Mouse (Mus musculus): ENCODE data around the gene Gpr180.

The Gpr180 gene

GRCm38 (mm10) chr14:118161751-118162150 lies 24.8 kb downstream of the Gpr180 start:
- TF ChIP-seq NANOG (IDR thresholded peaks at IDR 0.05; ENCODE audit: borderline replicate concordance, low read length) (no peak), POU5F1 (IDR thresholded peaks at IDR 0.05; ENCODE audit: borderline replicate concordance, low read length) (no peak), CTCF (conservative IDR thresholded peaks at IDR 0.05; ENCODE audit: low read length) (no peak)

DNA sequence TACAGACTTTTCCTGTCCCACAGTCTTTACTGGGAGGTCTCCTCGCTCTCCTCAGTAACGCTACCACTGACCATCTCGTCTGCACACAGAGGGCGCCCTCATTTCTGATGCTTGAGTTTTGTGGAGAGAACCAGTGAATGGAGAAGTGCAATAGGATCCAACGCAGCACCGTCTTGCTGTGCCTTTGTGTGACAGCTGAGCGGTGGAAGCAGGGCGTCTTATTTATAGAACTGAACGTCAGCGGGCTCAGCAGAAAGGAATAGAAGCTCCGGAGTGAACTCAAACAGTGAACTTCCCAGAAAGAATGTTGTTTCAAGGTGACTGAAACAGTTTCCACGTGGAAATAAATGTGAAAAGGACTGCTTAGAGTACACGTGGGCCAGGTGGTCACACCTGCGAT lies 25.7 kb downstream of the Gpr180 start:
- TF ChIP-seq CTCF (conservative IDR thresholded peaks at IDR 0.05; ENCODE audit: low read length) (no peak), POU5F1 (IDR thresholded peaks at IDR 0.05; ENCODE audit: borderline replicate concordance, low read length) (no peak), NANOG (IDR thresholded peaks at IDR 0.05; ENCODE audit: borderline replicate concordance, low read length) (no peak)
- Histone ChIP-seq H3K4me1 (replicated peaks; ENCODE audit: low read depth, low read length) (0 out of 2 replicates have a peak, but pooled peaks cover 9% of the 10 kb centered on the region), H3K4me3 (replicated peaks; ENCODE audit: low read length) (no peak overlapping the region), H3K27me3 (ENCODE audit: insufficient read depth, low read length) (no peaks in the 10 kb centered on the region), H3K36me3 (ENCODE audit: insufficient read depth, low read length) (peaks cover 44% of the 10 kb centered on the region), H3K9me3 (ENCODE audit: low read length) (no peaks in the 10 kb centered on the region)

More at GRCm38 (mm10) chr14:118161751-118162150, 24.8 kb downstream of the Gpr180 start:
- H3K4me1 ChIP-seq (replicated peaks; ENCODE audit: low read depth, low read length), result 0 out of 2 replicates have a peak, but pooled peaks cover 9% of the 10 kb centered on the region
- peaks cover 2% of the 10 kb centered on the region for H3K9me3 ChIP-seq (ENCODE audit: low read length)
- no peaks in the 10 kb centered on the region for H3K27me3 ChIP-seq (ENCODE audit: insufficient read depth, low read length)
- H3K36me3 ChIP-seq (ENCODE audit: insufficient read depth, low read length), result peaks cover 46% of the 10 kb centered on the region
- H3K4me3 ChIP-seq (replicated peaks; ENCODE audit: low read length), result no peak overlapping the region

GRCm38 (mm10) chr14:118168776-118169175 lies 31.8 kb downstream of the Gpr180 start:
- Histone ChIP-seq H3K4me1 (replicated peaks; ENCODE audit: low read depth, low read length) (peaks cover 6% of the 10 kb centered on the region), H3K4me3 (replicated peaks; ENCODE audit: low read length) (no peak overlapping the region), H3K27me3 (ENCODE audit: insufficient read depth, low read length) (no peaks in the 10 kb centered on the region), H3K36me3 (ENCODE audit: insufficient read depth, low read length) (no peaks in the 10 kb centered on the region), H3K9me3 (ENCODE audit: low read length) (no peaks in the 10 kb centered on the region)
- TF ChIP-seq POU5F1 (IDR thresholded peaks at IDR 0.05; ENCODE audit: borderline replicate concordance, low read length) (no peak), CTCF (conservative IDR thresholded peaks at IDR 0.05; ENCODE audit: low read length) (peak; percentile 20; the same call in 1 of the 2 replicates), NANOG (IDR thresholded peaks at IDR 0.05; ENCODE audit: borderline replicate concordance, low read length) (no peak)

- Histone ChIP-seq H3K9me3 (ENCODE audit: low read length) (peaks cover 6% of the 10 kb centered on the region), H3K36me3 (ENCODE audit: insufficient read depth, low read length) (no peaks in the 10 kb centered on the region)
- TF ChIP-seq NANOG (IDR thresholded peaks at IDR 0.05; ENCODE audit: borderline replicate concordance, low read length) (no peak), CTCF (conservative IDR thresholded peaks at IDR 0.05; ENCODE audit: low read length) (no peak), POU5F1 (IDR thresholded peaks at IDR 0.05; ENCODE audit: borderline replicate concordance, low read length) (no peak)
Observed at GRCm38 (mm10) chr14:118173590-118174203, 36.7 kb downstream of the Gpr180 start.

GRCm38 (mm10) chr14:118175071-118175693 lies 38.2 kb downstream of the Gpr180 start:
- TF ChIP-seq NANOG (IDR thresholded peaks at IDR 0.05; ENCODE audit: borderline replicate concordance, low read length) (no peak), CTCF (conservative IDR thresholded peaks at IDR 0.05; ENCODE audit: low read length) (no peak), POU5F1 (IDR thresholded peaks at IDR 0.05; ENCODE audit: borderline replicate concordance, low read length) (no peak)
- H3K4me1 ChIP-seq (replicated peaks; ENCODE audit: low read depth, low read length), result peaks cover 21% of the 10 kb centered on the region

More at GRCm38 (mm10) chr14:118173590-118174203, 36.7 kb downstream of the Gpr180 start:
- H3K4me1 ChIP-seq (replicated peaks; ENCODE audit: low read depth, low read length), result peaks cover 15% of the 10 kb centered on the region
- no peaks in the 10 kb centered on the region for H3K27me3 ChIP-seq (ENCODE audit: insufficient read depth, low read length)
- no peak overlapping the region for H3K4me3 ChIP-seq (replicated peaks; ENCODE audit: low read length)

DNA sequence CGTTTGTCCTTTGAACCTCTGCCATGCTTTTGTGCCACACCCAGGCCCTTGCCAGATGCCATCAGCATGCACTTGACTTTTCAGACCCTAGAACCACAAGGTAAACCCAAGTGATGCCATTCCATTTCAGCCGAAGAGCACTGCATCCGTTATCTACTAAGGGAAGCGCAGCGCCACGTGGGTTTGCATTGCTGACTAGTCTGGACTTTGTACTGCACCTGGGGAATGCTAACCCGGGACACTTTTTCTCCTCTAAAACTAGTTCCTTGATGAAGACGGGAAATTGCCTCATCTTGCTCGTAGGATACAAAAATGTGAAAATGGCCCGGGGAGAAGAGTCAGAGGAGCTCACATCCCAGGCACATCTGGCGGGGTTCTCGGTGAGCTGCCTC lies 38.7 kb downstream of the Gpr180 start:
- H3K4me3 ChIP-seq (replicated peaks; ENCODE audit: low read length), result peak overlapping the region; percentile 69
- H3K9me3 ChIP-seq (ENCODE audit: low read length), result peaks cover 6% of the 10 kb centered on the region
- H3K36me3 ChIP-seq (ENCODE audit: insufficient read depth, low read length), result no peaks in the 10 kb centered on the region
- TF ChIP-seq NANOG (IDR thresholded peaks at IDR 0.05; ENCODE audit: borderline replicate concordance, low read length) (no peak), POU5F1 (IDR thresholded peaks at IDR 0.05; ENCODE audit: borderline replicate concordance, low read length) (no peak), CTCF (conservative IDR thresholded peaks at IDR 0.05; ENCODE audit: low read length) (no peak)
- H3K4me1 ChIP-seq (replicated peaks; ENCODE audit: low read depth, low read length), result peaks cover 26% of the 10 kb centered on the region
- no peaks in the 10 kb centered on the region for H3K27me3 ChIP-seq (ENCODE audit: insufficient read depth, low read length)

More at GRCm38 (mm10) chr14:118175071-118175693, 38.2 kb downstream of the Gpr180 start:
- Histone ChIP-seq H3K36me3 (ENCODE audit: insufficient read depth, low read length) (no peaks in the 10 kb centered on the region), H3K9me3 (ENCODE audit: low read length) (peaks cover 6% of the 10 kb centered on the region), H3K4me3 (replicated peaks; ENCODE audit: low read length) (peak overlapping the region; percentile 69), H3K27me3 (ENCODE audit: insufficient read depth, low read length) (no peaks in the 10 kb centered on the region)

GRCm38 (mm10) chr14:118179251-118179650 lies 42.3 kb downstream of the Gpr180 start:
- no peak overlapping the region for H3K4me3 ChIP-seq (replicated peaks; ENCODE audit: low read length)
- no peak for TF ChIP-seq POU5F1 (IDR thresholded peaks at IDR 0.05; ENCODE audit: borderline replicate concordance, low read length)
- no peak for TF ChIP-seq NANOG (IDR thresholded peaks at IDR 0.05; ENCODE audit: borderline replicate concordance, low read length)
- no peak for TF ChIP-seq CTCF (conservative IDR thresholded peaks at IDR 0.05; ENCODE audit: low read length)
- H3K27me3 ChIP-seq (ENCODE audit: insufficient read depth, low read length), result no peaks in the 10 kb centered on the region
- H3K36me3 ChIP-seq (ENCODE audit: insufficient read depth, low read length), result no peaks in the 10 kb centered on the region
- peaks cover 30% of the 10 kb centered on the region for H3K4me1 ChIP-seq (replicated peaks; ENCODE audit: low read depth, low read length)
- H3K9me3 ChIP-seq (ENCODE audit: low read length), result peaks cover 6% of the 10 kb centered on the region

DNA sequence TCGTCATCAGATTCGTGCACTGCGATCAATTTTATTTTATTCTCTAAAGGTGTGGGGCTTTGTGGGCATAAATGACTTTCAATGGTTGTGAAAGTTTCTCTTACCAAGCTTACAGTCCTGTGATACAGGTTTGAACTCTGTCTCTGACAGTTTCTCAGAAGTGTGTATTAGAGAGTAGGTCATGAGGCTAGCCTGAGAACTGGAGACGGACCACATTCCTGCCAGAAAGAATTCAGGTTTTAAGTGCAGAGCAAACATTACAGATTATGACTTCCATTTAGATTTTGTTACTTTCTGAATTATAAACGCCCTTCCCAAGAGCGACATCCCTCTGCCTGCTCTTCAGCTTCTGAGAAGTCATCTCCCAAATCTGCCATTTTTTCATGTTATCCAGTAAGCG lies 42.7 kb downstream of the Gpr180 start:
- Histone ChIP-seq H3K4me1 (replicated peaks; ENCODE audit: low read depth, low read length) (peaks cover 30% of the 10 kb centered on the region), H3K27me3 (ENCODE audit: insufficient read depth, low read length) (no peaks in the 10 kb centered on the region), H3K36me3 (ENCODE audit: insufficient read depth, low read length) (no peaks in the 10 kb centered on the region), H3K9me3 (ENCODE audit: low read length) (peaks cover 6% of the 10 kb centered on the region), H3K4me3 (replicated peaks; ENCODE audit: low read length) (no peak overlapping the region)
- no peak for TF ChIP-seq CTCF (conservative IDR thresholded peaks at IDR 0.05; ENCODE audit: low read length)
- TF ChIP-seq POU5F1 (IDR thresholded peaks at IDR 0.05; ENCODE audit: borderline replicate concordance, low read length), result no peak
- TF ChIP-seq NANOG (IDR thresholded peaks at IDR 0.05; ENCODE audit: borderline replicate concordance, low read length), result no peak

Measured in E14TG2a.4 (cell line).